In genomic region chr1:134110015-134110414, GRCm38 (mm10) we compare ENCODE assay signal across 17 mouse cellular contexts. TPM values are rescaled to one million over a fixed set of nuclear protein-coding genes. Genes with fewer than 3 reads are reported as not detected.
DNase-seq lines count a peak whose midpoint lies in the region; ATAC-seq and TF ChIP-seq lines count a peak whose summit lies in the region.
"Had no signal": no experiment of that assay in that cellular context is flagged by ENCODE, and none has a peak within 500 bp of the region (broad histone marks: within the 10 kb centered on the region; RNA-seq: fewer than 3 reads in every experiment).

No protein-coding gene starts in this region.

- H3K9me3 ChIP-seq in lung, postnatal 0 days (ENCODE audit: low read length): no peaks in the 10 kb centered on the region
- no peaks in the 10 kb centered on the region for H3K9me3 ChIP-seq in ES-E14 (ENCODE audit: control insufficient read depth, insufficient read depth, low read depth, low read length)
- H3K9me3 ChIP-seq in forebrain, embryonic 14.5 days (replicated peaks; ENCODE audit: control insufficient read depth, low read length): no peaks in the 10 kb centered on the region
- H3K9me3 ChIP-seq: neural tube, embryonic 15.5 days had no signal

- H3K27ac ChIP-seq in lung, postnatal 0 days (ENCODE audit: low read length): no peak overlapping the region
- no peak overlapping the region for H3K27ac ChIP-seq in ES-E14 (ENCODE audit: insufficient read depth, low read depth, low read length, poor library complexity, severe bottlenecking)
- H3K27ac ChIP-seq in forebrain, embryonic 14.5 days (ENCODE audit: low read depth, low read length): no peak overlapping the region
- H3K27ac ChIP-seq in layer of hippocampus, adult 2 months: no peak overlapping the region
- H3K27ac ChIP-seq in cerebellum, adult 2 months (ENCODE audit: insufficient read depth, low read length): no peak overlapping the region
- H3K27ac ChIP-seq: macrophage; neural tube, embryonic 15.5 days had no signal

- ATAC-seq in lung, postnatal 0 days: no peak
- no peak for ATAC-seq in forebrain, embryonic 14.5 days
- ATAC-seq: midbrain, embryonic 16.5 days had no signal

- H3K79me2 ChIP-seq in myocyte (ENCODE audit: control insufficient read depth, insufficient read depth): no peaks in the 10 kb centered on the region

- no peak overlapping the region for H3ac ChIP-seq in myocyte (ENCODE audit: control insufficient read depth, insufficient read length)

- H3K9ac ChIP-seq in lung, postnatal 0 days (replicated peaks; ENCODE audit: low read depth): no peak overlapping the region
- no peak overlapping the region for H3K9ac ChIP-seq in ES-E14 (ENCODE audit: insufficient read depth, low read depth, low read length, poor library complexity, severe bottlenecking)
- no peak overlapping the region for H3K9ac ChIP-seq in forebrain, embryonic 14.5 days (ENCODE audit: low read length)
- H3K9ac ChIP-seq: neural tube, embryonic 15.5 days had no signal

- H3K4me3 ChIP-seq in lung, postnatal 0 days (ENCODE audit: low read depth, low read length): no peak overlapping the region
- H3K4me3 ChIP-seq in ES-E14 (ENCODE audit: insufficient read depth in 1 of 2, low read depth in 1 of 2, low read length in 2 of 2, poor library complexity in 1 of 2, severe bottlenecking in 1 of 2) (no peak overlapping the region), myocyte (no peak overlapping the region)
- H3K4me3 ChIP-seq in forebrain, embryonic 14.5 days (ENCODE audit: low read depth, low read length): no peak overlapping the region
- H3K4me3 ChIP-seq in layer of hippocampus, adult 2 months: no peak overlapping the region
- no peak overlapping the region for H3K4me3 ChIP-seq in cerebellum, adult 2 months (replicated peaks; ENCODE audit: insufficient read depth, low read depth, low read length)
- H3K4me3 ChIP-seq: neural tube, embryonic 15.5 days had no signal

- no peaks in the 10 kb centered on the region for H3K27me3 ChIP-seq in lung, postnatal 0 days (replicated peaks; ENCODE audit: insufficient read depth, low read length)
- no peaks in the 10 kb centered on the region for H3K27me3 ChIP-seq in forebrain, embryonic 14.5 days (replicated peaks; ENCODE audit: control insufficient read depth, insufficient read depth, low read length)
- H3K27me3 ChIP-seq in myocyte (ENCODE audit: control insufficient read depth, insufficient read depth, insufficient read length): peaks cover 18% of the 10 kb centered on the region
- H3K27me3 ChIP-seq in cerebellum, adult 2 months (ENCODE audit: control insufficient read depth, insufficient read depth, low read length): no peaks in the 10 kb centered on the region
- H3K27me3 ChIP-seq: neural tube, embryonic 15.5 days had no signal

- no peak for TF ChIP-seq POLR2A in myocyte (IDR thresholded peaks at IDR 0.05; ENCODE audit: insufficient read length, low read depth)
- TF ChIP-seq POLR2A in cerebellum, adult 2 months (IDR thresholded peaks at IDR 0.05; ENCODE audit: borderline replicate concordance, insufficient read depth, low read length): no peak

- TF ChIP-seq EP300 in lung, postnatal 0 days (IDR thresholded peaks at IDR 0.05): no peak

- in situ Hi-C loops in ES-E14 (cut with MboI; ENCODE audit: low sequenced_read_pairs in 2 of 2, unreplicated experiment in 2 of 2): no loop called here

- H3K4me1 ChIP-seq in lung, postnatal 0 days (ENCODE audit: insufficient read depth, low read depth, low read length): no peaks in the 10 kb centered on the region
- H3K4me1 ChIP-seq in ES-E14 (ENCODE audit: control insufficient read depth in 2 of 2, insufficient read depth in 2 of 2, low read length in 2 of 2, poor library complexity in 1 of 2): 0 out of 4 replicates have a peak, but pooled peaks cover 0 to under 1% of the 10 kb centered on the region in 2 experiments
- no peaks in the 10 kb centered on the region for H3K4me1 ChIP-seq in forebrain, embryonic 14.5 days (ENCODE audit: control insufficient read depth, insufficient read depth, low read length)
- H3K4me1 ChIP-seq in cerebellum, adult 2 months (ENCODE audit: control insufficient read depth, insufficient read depth, low read length): no peaks in the 10 kb centered on the region; the same call in 1 of the 2 replicates
- H3K4me1 ChIP-seq: neural tube, embryonic 15.5 days had no signal

- WGBS in lung, postnatal 0 days: 83% methylated on average over 3 of the region's 3 CpGs
- 91% methylated on average over 3 of the region's 3 CpGs for WGBS in forebrain, embryonic 14.5 days
- 93% methylated on average over 3 of the region's 3 CpGs for WGBS in cerebellum, adult 2 months

- H3K4me2 ChIP-seq in lung, postnatal 0 days (replicated peaks; ENCODE audit: low read depth, low read length): no peak overlapping the region
- H3K4me2 ChIP-seq in forebrain, embryonic 14.5 days (ENCODE audit: low read length): no peak overlapping the region
- H3K4me2 ChIP-seq in myocyte (ENCODE audit: low read depth): no peak overlapping the region
- H3K4me2 ChIP-seq: neural tube, embryonic 15.5 days had no signal

- H3K36me3 ChIP-seq in lung, postnatal 0 days (ENCODE audit: insufficient read depth, low read length): no peaks in the 10 kb centered on the region
- no peaks in the 10 kb centered on the region for H3K36me3 ChIP-seq in ES-E14 (ENCODE audit: control insufficient read depth, insufficient read depth, low read length, poor library complexity, severe bottlenecking)
- no peaks in the 10 kb centered on the region for H3K36me3 ChIP-seq in forebrain, embryonic 14.5 days (ENCODE audit: control insufficient read depth, insufficient read depth, low read length)
- no peaks in the 10 kb centered on the region for H3K36me3 ChIP-seq in myocyte (ENCODE audit: control insufficient read depth, insufficient read depth)
- H3K36me3 ChIP-seq: neural tube, embryonic 15.5 days had no signal

- DNase-seq in lung, postnatal 0 days (ENCODE audit: low spot score): peak; percentile 40
- no peak for DNase-seq in lung, adult 18-20 months
- DNase-seq in ES-E14 (ENCODE audit: low read depth, low spot score): no peak
- peak; percentile 45 for DNase-seq in forebrain, embryonic 14.5 days (ENCODE audit: low spot score)
- no peak for DNase-seq in layer of hippocampus, adult 2 months (ENCODE audit: low spot score in 2 of 2)
- DNase-seq in cerebellum, adult 2 months: no peak
- DNase-seq: cerebellum, adult 9-10 months; heart, adult 18-20 months; heart, postnatal 14 days; kidney, postnatal 10 days; layer of hippocampus, postnatal 36 days; thymus, postnatal 25 days had no signal

- no peak for TF ChIP-seq CTCF in lung, postnatal 0 days (IDR thresholded peaks at IDR 0.05)
- TF ChIP-seq CTCF in layer of hippocampus, adult 2 months (conservative IDR thresholded peaks at IDR 0.05): no peak
- TF ChIP-seq CTCF in cerebellum, adult 2 months (IDR thresholded peaks at IDR 0.05; ENCODE audit: borderline replicate concordance, insufficient read depth, low read depth, low read length): no peak

TF ChIP-seq in ES-E14, 5 proteins besides CTCF, POLR2A, EP300 and RAD21:
- TF ChIP-seq ZNF384 (IDR thresholded peaks at IDR 0.05; ENCODE audit: low read depth, low read length): no peak
- TF ChIP-seq CHD2 (IDR thresholded peaks at IDR 0.05; ENCODE audit: low read depth, low read length): peak; percentile 50; the same call in 1 of the 2 replicates
- peak; percentile 92 for TF ChIP-seq HCFC1 (IDR thresholded peaks at IDR 0.05; ENCODE audit: borderline replicate concordance, insufficient read depth, low read length)

TF ChIP-seq in myocyte, 11 proteins besides CTCF, POLR2A, EP300 and RAD21:
- TF ChIP-seq MAX (IDR thresholded peaks at IDR 0.05; ENCODE audit: low read depth) (no peak), TCF12 (IDR thresholded peaks at IDR 0.05; ENCODE audit: insufficient read depth, poor library complexity, severe bottlenecking) (no peak), SRF (IDR thresholded peaks at IDR 0.05; ENCODE audit: control insufficient read depth, insufficient read length, low read depth) (no peak), USF1 (IDR thresholded peaks at IDR 0.05; ENCODE audit: low read depth) (peak; percentile 89)

RNA-seq across cellular contexts. Expression of gene Chit1, which starts 1.0 kb away (rescaled TPM):
- 0.29 TPM in 1 of 2 replicates, not detected in the other for polyA plus RNA-seq in lung, postnatal 0 days (2015; fragmentation: Nextera tagmentation; extraction: Ambion mirVana)
- total RNA-seq in ES-E14 (2012; rRNA removed): 0.13 and 0.32 TPM in 2 replicates
- polyA plus RNA-seq in forebrain, embryonic 14.5 days (2014; fragmentation: Nextera tagmentation; extraction: Ambion mirVana): 0.13 TPM in 1 of 2 replicates, not detected in the other
- polyA plus RNA-seq in myocyte (2012; fragmentation: generic; extraction: Trizol): 0.08 TPM
- under 1 TPM in 1 of 2 experiments, not detected in 1; 0.20 TPM for total RNA-seq in layer of hippocampus, adult 2 months (2021)
- not detected in 2 replicates for polyA plus RNA-seq in cerebellum, adult 2 months (2012; rRNA removed)
- total RNA-seq: heart, adult 18-20 months; heart, postnatal 14 days; layer of hippocampus, postnatal 36 days had no signal
- polyA plus RNA-seq: intestine, embryonic 14.5 days; macrophage had no signal

RNA-seq across cellular contexts. Expression of gene Btg2, which starts 31.1 kb away (rescaled TPM):
- polyA plus RNA-seq in lung, postnatal 0 days (2015; fragmentation: Nextera tagmentation; extraction: Ambion mirVana): 177 and 184 TPM in 2 replicates
- total RNA-seq in ES-E14 (2012; rRNA removed): 40.2 and 47.5 TPM in 2 replicates
- 67.3 and 82.6 TPM in 2 replicates for polyA plus RNA-seq in forebrain, embryonic 14.5 days (2014; fragmentation: Nextera tagmentation; extraction: Ambion mirVana)
- 13.8 TPM for polyA plus RNA-seq in myocyte (2012; fragmentation: generic; extraction: Trizol)
- 10 to 100 TPM; 17.2 to 22.0 TPM for total RNA-seq in layer of hippocampus, adult 2 months (2021)
- 11.9 and 15.3 TPM in 2 replicates for polyA plus RNA-seq in cerebellum, adult 2 months (2012; rRNA removed)

Comparison
In these comparisons a context has a peak if more than half of its experiments do, and no peak if none do; other contexts are left out.
1. DNase-seq: peak in lung, postnatal 0 days (single experiment) and forebrain, embryonic 14.5 days (single experiment); none in lung, adult 18-20 months (0 of 2), ES-E14 (single experiment), layer of hippocampus, adult 2 months (0 of 2) and cerebellum, adult 2 months (0 of 2).